Comparison of ENCODE assay signal across 23 mouse cellular contexts in genomic region chr9:99546259-99546658, GRCm38 (mm10). TPM values are rescaled to one million over a fixed set of nuclear protein-coding genes. Genes with fewer than 3 reads are reported as not detected.
DNase-seq lines count a peak whose midpoint lies in the region; ATAC-seq and TF ChIP-seq lines count a peak whose summit lies in the region.
"Had no signal": no experiment of that assay in that cellular context is flagged by ENCODE, and none has a peak within 500 bp of the region (broad histone marks: within the 10 kb centered on the region; RNA-seq: fewer than 3 reads in every experiment).

No protein-coding gene starts in this region.

- no peak for TF ChIP-seq EP300 in liver, postnatal 0 days (IDR thresholded peaks at IDR 0.05; ENCODE audit: low read depth)

- intact Hi-C loops in gastrocnemius, adult 2 months (cut with DNase I): no loop called here

- 75% methylated on average over 1 of the region's 1 CpGs for WGBS in liver, postnatal 0 days (ENCODE audit: insufficient replicate concordance)
- WGBS in forebrain, embryonic 14.5 days: 93% methylated on average over 1 of the region's 1 CpGs

- no peak for ATAC-seq in liver, postnatal 0 days
- peak; percentile 43 for ATAC-seq in activated CD4-positive, CD25-positive, alpha-beta regulatory T cell, adult 4 months
- ATAC-seq in forebrain, embryonic 14.5 days: no peak
- ATAC-seq: intestine, embryonic 16.5 days; liver, embryonic 12.5 days had no signal

- H3K4me2 ChIP-seq in liver, postnatal 0 days (ENCODE audit: low read depth, low read length): no peak overlapping the region
- no peak overlapping the region for H3K4me2 ChIP-seq in forebrain, embryonic 14.5 days (ENCODE audit: low read length)
- H3K4me2 ChIP-seq: forebrain, embryonic 12.5 days; hindbrain, embryonic 12.5 days; kidney, embryonic 15.5 days; liver, embryonic 12.5 days; lung, embryonic 14.5 days had no signal

- H3K27me3 ChIP-seq in liver, postnatal 0 days (ENCODE audit: insufficient read depth, low read length): no peaks in the 10 kb centered on the region
- H3K27me3 ChIP-seq in forebrain, embryonic 14.5 days (replicated peaks; ENCODE audit: control insufficient read depth, insufficient read depth, low read length): no peaks in the 10 kb centered on the region
- H3K27me3 ChIP-seq: forebrain, embryonic 12.5 days; hindbrain, embryonic 12.5 days; kidney, embryonic 15.5 days; liver, embryonic 12.5 days had no signal

- H3K4me3 ChIP-seq in gastrocnemius, adult 2 months: no peak overlapping the region
- no peak overlapping the region for H3K4me3 ChIP-seq in liver, postnatal 0 days (ENCODE audit: low read depth, low read length)
- no peak overlapping the region for H3K4me3 ChIP-seq in forebrain, embryonic 14.5 days (ENCODE audit: low read depth, low read length)
- H3K4me3 ChIP-seq: forebrain, embryonic 12.5 days; hindbrain, embryonic 12.5 days; kidney, embryonic 15.5 days; liver, embryonic 12.5 days; midbrain, embryonic 10.5 days had no signal

- no peaks in the 10 kb centered on the region for H3K36me3 ChIP-seq in liver, postnatal 0 days (replicated peaks; ENCODE audit: insufficient read depth, low read length)
- 0 out of 2 replicates have a peak, but pooled peaks cover 3% of the 10 kb centered on the region for H3K36me3 ChIP-seq in forebrain, embryonic 14.5 days (ENCODE audit: control insufficient read depth, insufficient read depth, low read length)
- H3K36me3 ChIP-seq: forebrain, embryonic 12.5 days; hindbrain, embryonic 12.5 days; kidney, embryonic 15.5 days had no signal

- peak; percentile 31; the same call in 1 of the 2 replicates for TF ChIP-seq CTCF in gastrocnemius, adult 2 months (IDR thresholded peaks at IDR 0.05)
- peak; percentile 32 for TF ChIP-seq CTCF in liver, postnatal 0 days (IDR thresholded peaks at IDR 0.05; ENCODE audit: low read depth)

- no peak overlapping the region for H3K9ac ChIP-seq in liver, postnatal 0 days (replicated peaks)
- H3K9ac ChIP-seq in forebrain, embryonic 14.5 days (ENCODE audit: low read length): no peak overlapping the region
- H3K9ac ChIP-seq: forebrain, embryonic 12.5 days; hindbrain, embryonic 12.5 days; kidney, embryonic 15.5 days; liver, embryonic 12.5 days; lung, embryonic 14.5 days had no signal

- H3K4me1 ChIP-seq in liver, postnatal 0 days (ENCODE audit: insufficient read depth): no peaks in the 10 kb centered on the region
- H3K4me1 ChIP-seq in forebrain, embryonic 14.5 days (ENCODE audit: control insufficient read depth, insufficient read depth, low read length): no peaks in the 10 kb centered on the region
- H3K4me1 ChIP-seq: forebrain, embryonic 12.5 days; hindbrain, embryonic 12.5 days; kidney, embryonic 15.5 days; liver, embryonic 12.5 days; midbrain, embryonic 10.5 days had no signal

- no peak for DNase-seq in gastrocnemius, adult 2 months
- DNase-seq in gastrocnemius, adult 18-20 months (ENCODE audit: low spot score): no peak
- DNase-seq in liver, postnatal 0 days: no peak
- no peak for DNase-seq in liver
- no peak for DNase-seq in urinary bladder, postnatal 10 days (ENCODE audit: low spot score)
- no peak for DNase-seq in forebrain, embryonic 14.5 days (ENCODE audit: low spot score)
- DNase-seq in adrenal gland, adult 2 months: no peak
- DNase-seq: cerebellum, adult 8-10 months; gastrocnemius, postnatal 36 days; heart, postnatal 14 days; left cerebral cortex, postnatal 4 days; lung, embryonic 14.5 days; lung, postnatal 36 days; right cerebral cortex, adult 18-20 months; thymus, postnatal 25 days had no signal

- H3K9me3 ChIP-seq in liver, postnatal 0 days (ENCODE audit: low read length): no peaks in the 10 kb centered on the region
- no peaks in the 10 kb centered on the region for H3K9me3 ChIP-seq in forebrain, embryonic 14.5 days (replicated peaks; ENCODE audit: control insufficient read depth, low read length)
- H3K9me3 ChIP-seq: forebrain, embryonic 12.5 days; G1E; hindbrain, embryonic 12.5 days; kidney, embryonic 15.5 days; liver, embryonic 12.5 days; midbrain, embryonic 10.5 days had no signal

- H3K27ac ChIP-seq in gastrocnemius, adult 2 months: no peak overlapping the region
- H3K27ac ChIP-seq in liver, postnatal 0 days (ENCODE audit: low read depth): no peak overlapping the region
- no peak overlapping the region for H3K27ac ChIP-seq in forebrain, embryonic 14.5 days (ENCODE audit: low read depth, low read length)
- H3K27ac ChIP-seq: forebrain, embryonic 12.5 days; hindbrain, embryonic 12.5 days; kidney, embryonic 15.5 days; liver, embryonic 12.5 days; midbrain, embryonic 10.5 days had no signal

RNA-seq across cellular contexts. Expression of gene Armc8, which starts 22.4 kb away (rescaled TPM):
- total RNA-seq in gastrocnemius, adult 2 months (2021): 10 to 100 TPM; 26.7 to 27.9 TPM
- 10 to 100 TPM; 22.6 to 24.1 TPM for total RNA-seq in gastrocnemius, adult 18-20 months (2021)
- polyA plus RNA-seq in liver, postnatal 0 days (2015; fragmentation: Nextera tagmentation; extraction: Ambion mirVana): 6.6 and 7.9 TPM in 2 replicates
- 10 to 100 TPM; 24.0 to 27.4 TPM for polyA plus RNA-seq in activated CD4-positive, CD25-positive, alpha-beta regulatory T cell, adult 4 months (2017; shearing (Covaris generic))
- 60.6 and 68.7 TPM in 2 replicates for polyA plus RNA-seq in forebrain, embryonic 14.5 days (2014; fragmentation: Nextera tagmentation; extraction: Ambion mirVana)
- total RNA-seq in adrenal gland, adult 2 months (2021): 10 to 100 TPM; 25.3 to 33.5 TPM
- polyA plus RNA-seq in adrenal gland, adult 2 months (2012; rRNA removed): 7.9 and 8.8 TPM in 2 replicates

RNA-seq across cellular contexts. Expression of gene Dbr1, which starts 29.3 kb away (rescaled TPM):
- 1 to 10 TPM; 4.2 to 5.2 TPM for total RNA-seq in gastrocnemius, adult 2 months (2021)
- total RNA-seq in gastrocnemius, adult 18-20 months (2021): 1 to 10 TPM; 3.9 to 4.6 TPM
- 9.3 and 9.6 TPM in 2 replicates for polyA plus RNA-seq in liver, postnatal 0 days (2015; fragmentation: Nextera tagmentation; extraction: Ambion mirVana)
- 10 to 100 TPM; 18.4 to 23.7 TPM for polyA plus RNA-seq in activated CD4-positive, CD25-positive, alpha-beta regulatory T cell, adult 4 months (2017; shearing (Covaris generic))
- polyA plus RNA-seq in forebrain, embryonic 14.5 days (2014; fragmentation: Nextera tagmentation; extraction: Ambion mirVana): 22.0 and 23.5 TPM in 2 replicates
- total RNA-seq in adrenal gland, adult 2 months (2021): 10 to 100 TPM; 12.9 to 13.9 TPM
- polyA plus RNA-seq in adrenal gland, adult 2 months (2012; rRNA removed): 9.9 and 11.9 TPM in 2 replicates
